Comparison of ENCODE assay signal across 23 mouse cellular contexts in genomic region chr7:139380225-139380624, GRCm38 (mm10).
"Had no signal": no experiment of that assay in that cellular context is flagged by ENCODE, and none has a peak within 500 bp of the region (broad histone marks: within the 10 kb centered on the region; RNA-seq: fewer than 3 reads in every experiment).

No protein-coding gene starts in this region.

- ATAC-seq: forebrain, embryonic 16.5 days; hindbrain, embryonic 16.5 days; inflammation-experienced regulatory T-cells, adult 6 months had no signal

- DNase-seq: gastrocnemius, adult 2 months; gastrocnemius, postnatal 10 days; gastrocnemius, postnatal 25 days; heart, adult 18-20 months; heart, postnatal 10 days; heart, postnatal 4 days; kidney, adult 18-20 months; kidney, adult 8-10 months; kidney, postnatal 10 days; kidney, postnatal 25 days; kidney, postnatal 4 days; liver had no signal

- H3K36me3 ChIP-seq: heart, embryonic 12.5 days; hindbrain, embryonic 10.5 days; hindbrain, embryonic 12.5 days; limb, embryonic 10.5 days; limb, embryonic 12.5 days had no signal

- H3K9ac ChIP-seq: heart, embryonic 12.5 days; hindbrain, embryonic 12.5 days; hindbrain, embryonic 14.5 days; limb, embryonic 12.5 days had no signal

- H3K4me3 ChIP-seq: gastrocnemius, adult 2 months; heart, embryonic 12.5 days; hindbrain, embryonic 10.5 days; hindbrain, embryonic 12.5 days; layer of hippocampus, adult 2 months; left cerebral cortex, adult 2 months; limb, embryonic 10.5 days; limb, embryonic 12.5 days had no signal

- H3K4me1 ChIP-seq: hindbrain, embryonic 10.5 days; hindbrain, embryonic 12.5 days; limb, embryonic 10.5 days; limb, embryonic 12.5 days had no signal

- H3K4me2 ChIP-seq: heart, embryonic 12.5 days; hindbrain, embryonic 12.5 days; hindbrain, embryonic 14.5 days; limb, embryonic 12.5 days had no signal

- H3K27me3 ChIP-seq: heart, embryonic 12.5 days; hindbrain, embryonic 12.5 days; limb, embryonic 12.5 days had no signal

- H3K27ac ChIP-seq: gastrocnemius, adult 2 months; hindbrain, embryonic 10.5 days; hindbrain, embryonic 12.5 days; hindbrain, embryonic 14.5 days; layer of hippocampus, adult 2 months; left cerebral cortex, adult 2 months; limb, embryonic 10.5 days; limb, embryonic 12.5 days had no signal

- H3K9me3 ChIP-seq: heart, embryonic 12.5 days; hindbrain, embryonic 10.5 days; hindbrain, embryonic 12.5 days; limb, embryonic 10.5 days; limb, embryonic 12.5 days had no signal
